Mouse (Mus musculus) cerebellum, postnatal 10 days (tissue): ENCODE data around the gene Ube2b.

ENCODE experiments used
- DNase-seq, 2 experiments: peaks; one replicate each; pipeline ENCODE4 v3.0.0; 2021; ENCODE audit warnings: mixed read lengths in 2 of 2

Ube2b gene

GRCm38 (mm10) chr11:51967443-51968401, 32.8 kb downstream of the Ube2b start, which contains the start of gene Cdkn2aipnl:
Gene Cdkn2aipnl, plus strand, starts transcription at chr11:51967661.
- DNase-seq = peak; percentile 97 to 98

GRCm38 (mm10) chr11:51966651-51967050, 33.9 kb downstream of the Ube2b start:
- no peak for DNase-seq

GRCm38 (mm10) chr11:51962277-51962676, 38.3 kb downstream of the Ube2b start:
- DNase-seq = no peak

GRCm38 (mm10) chr11:51961761-51962160, 38.8 kb downstream of the Ube2b start:
- DNase-seq = no peak

GRCm38 (mm10) chr11:51960967-51961471, 39.5 kb downstream of the Ube2b start:
- DNase-seq = peak; percentile 65 to 70

GRCm38 (mm10) chr11:51960061-51960460, 40.5 kb downstream of the Ube2b start:
- DNase-seq = no peak

GRCm38 (mm10) chr11:51959511-51959910, 41.1 kb downstream of the Ube2b start:
- DNase-seq = no peak

- peak in 1 of 2 experiments; percentile 12 for DNase-seq
These were observed 42.8 kb downstream of the Ube2b start for GRCm38 (mm10) chr11:51957760-51958159.

- no peak for DNase-seq
These were observed 44.5 kb downstream of the Ube2b start for GRCm38 (mm10) chr11:51956112-51956511.

- DNase-seq = no peak
These were observed 48.6 kb downstream of the Ube2b start for GRCm38 (mm10) chr11:51951861-51952420.

- DNase-seq = no peak
These were observed 50.6 kb downstream of the Ube2b start for GRCm38 (mm10) chr11:51949919-51950318.

- DNase-seq = no peak
These were observed 51.3 kb downstream of the Ube2b start for GRCm38 (mm10) chr11:51949155-51949840.

GRCm38 (mm10) chr11:51946144-51946543, 54.4 kb downstream of the Ube2b start:
- DNase-seq = peak; percentile 39 to 44

GRCm38 (mm10) chr11:51945548-51945947, 55.0 kb downstream of the Ube2b start:
- peak; percentile 56 to 69 for DNase-seq

- no peak for DNase-seq
These were observed 56.3 kb downstream of the Ube2b start for GRCm38 (mm10) chr11:51944239-51944638.

GRCm38 (mm10) chr11:51943500-51943841, 57.1 kb downstream of the Ube2b start:
- DNase-seq = peak in 1 of 2 experiments; percentile 14

GRCm38 (mm10) chr11:51942602-51943499, 57.7 kb downstream of the Ube2b start:
- DNase-seq = peak; percentile 61 to 68

- peak in 1 of 2 experiments; percentile 10 for DNase-seq
These were observed 60.0 kb downstream of the Ube2b start for GRCm38 (mm10) chr11:51940511-51940955.

- DNase-seq = no peak
These were observed 61.0 kb downstream of the Ube2b start for GRCm38 (mm10) chr11:51939590-51939955.

GRCm38 (mm10) chr11:51938817-51939589, 61.6 kb downstream of the Ube2b start:
- DNase-seq = no peak

GRCm38 (mm10) chr11:51937361-51937781, 63.2 kb downstream of the Ube2b start:
- DNase-seq = peak in 1 of 2 experiments; percentile 24
